Mouse (Mus musculus) stomach, embryonic 14.5 days (tissue): ENCODE results near the gene Kazald1. TPM values are rescaled to one million over a fixed set of nuclear protein-coding genes. Genes with fewer than 3 reads are reported as not detected.

Experiments
- ATAC-seq: fragments of 200-750 bp; cut with Nextera tagmentation; 2 replicates; pipeline ENCODE4 v1.8.0; 2017; ENCODE audit warnings: low read depth, moderate TSS enrichment; ENCODE audit not compliant: insufficient number of reproducible peaks, insufficient read depth, low FRiP score
- H3K27ac ChIP-seq: fragments of 300-500 bp; sonication (generic); 2 replicates; pipeline ENCODE4 v1.5.1; 2014; ENCODE audit warnings: mild to moderate bottlenecking, low read length, moderate library complexity, mixed read lengths
- H3K27me3 ChIP-seq: fragments of 300-500 bp; sonication (generic); 2 replicates; pipeline ENCODE4 v1.6.1; 2014; ENCODE audit warnings: low read length, control low read depth, mixed read lengths; ENCODE audit not compliant: control insufficient read depth, insufficient read depth
- H3K36me3 ChIP-seq: fragments of 300-500 bp; sonication (generic); 2 replicates; pipeline ENCODE4 v1.6.1; 2014; ENCODE audit warnings: mild to moderate bottlenecking, control low read depth, low read length, moderate library complexity, mixed read lengths; ENCODE audit not compliant: control insufficient read depth, insufficient read depth
- H3K4me1 ChIP-seq: fragments of 300-500 bp; sonication (generic); 2 replicates; pipeline ENCODE4 v1.6.1; 2014; ENCODE audit warnings: low read length, control low read depth, mixed read lengths; ENCODE audit not compliant: control insufficient read depth, insufficient read depth
- H3K4me2 ChIP-seq: fragments of 300-500 bp; sonication (generic); replicated peaks from 2 replicates; pipeline ENCODE4 v1.6.1; 2014; ENCODE audit warnings: low read depth, low read length, control low read depth
- H3K4me3 ChIP-seq: fragments of 300-500 bp; sonication (generic); 2 replicates; pipeline ENCODE4 v1.5.1; 2014; ENCODE audit warnings: low read depth, low read length, control low read depth
- H3K9ac ChIP-seq: fragments of 300-500 bp; sonication (generic); replicated peaks from 2 replicates; pipeline ENCODE4 v1.6.1; 2014; ENCODE audit warnings: low read depth, mild to moderate bottlenecking, control low read depth, low read length, moderate library complexity, mixed read lengths
- H3K9me3 ChIP-seq: fragments of 300-500 bp; sonication (generic); 2 replicates; pipeline ENCODE4 v1.6.1; 2016; ENCODE audit warnings: low read depth, low read length, control low read depth; ENCODE audit not compliant: control insufficient read depth
- WGBS: fragments of 180-500 bp; shearing (Covaris S2); extraction: QIAGEN DNeasy Blood & Tissue Kit; methylation state at CpG from one replicate; pipeline ENCODE4 v1.1.7; 2014; 5-methylcytosine and 5-hydroxymethylcytosine counted together
- polyA plus RNA-seq: library from polyadenylated mRNA; unstranded; fragments of >200 nt; fragmentation: Nextera tagmentation; extraction: Ambion mirVana; gene quantifications from 2 replicates; pipeline ENCODE4 v1.2.1, GENCODE M21; 2014

The Kazald1 gene
- polyA plus RNA-seq, 1 experiment from 2014 or later = 1.3 TPM

DNA sequence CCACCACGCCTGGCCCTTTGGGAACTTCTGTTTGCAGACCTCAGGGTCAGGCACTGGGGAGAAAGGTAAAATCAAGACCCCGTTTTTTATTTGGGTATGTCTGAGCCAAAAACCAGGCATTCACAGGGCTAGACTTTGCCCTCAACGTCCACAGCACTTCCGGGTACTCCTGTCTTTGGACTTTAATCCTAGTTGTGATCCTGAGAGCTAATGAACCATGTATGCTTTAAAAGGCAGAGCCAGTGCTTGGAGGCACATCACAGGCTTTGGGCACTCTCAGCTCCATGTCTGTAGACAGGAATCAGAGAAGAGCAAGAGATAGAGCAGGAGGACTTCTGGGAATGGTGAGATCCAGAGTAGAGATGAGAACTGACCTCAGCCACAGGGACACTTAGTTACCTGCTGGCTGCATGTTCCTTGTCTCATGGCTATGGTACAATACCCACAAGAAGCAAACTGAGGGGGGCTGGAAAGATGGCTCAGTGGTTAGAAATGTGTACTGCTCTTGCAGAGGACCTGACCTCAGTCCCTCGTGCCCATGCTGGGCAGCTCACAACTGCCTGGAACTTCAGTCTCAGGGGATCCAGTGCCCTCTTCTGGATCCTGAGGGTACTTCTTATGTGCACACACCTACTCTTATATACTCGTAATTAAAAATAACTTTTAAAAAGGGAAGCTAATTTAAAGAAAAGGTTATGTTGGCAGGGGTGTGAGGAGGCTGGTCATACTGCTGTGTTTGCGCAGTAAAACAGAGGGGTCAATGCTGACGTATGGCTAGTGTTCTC, 25.6 kb downstream of the Kazald1 start:
- Histone ChIP-seq H3K27ac (no peak overlapping the region), H3K27me3 (peaks cover 11% of the 10 kb centered on the region; the same call in 1 of the 2 replicates), H3K36me3 (no peaks in the 10 kb centered on the region), H3K4me2 (no peak overlapping the region), H3K9ac (no peak overlapping the region), H3K4me3 (no peak overlapping the region), H3K9me3 (no peaks in the 10 kb centered on the region), H3K4me1 (no peaks in the 10 kb centered on the region)
- 69% methylated on average over 8 of the region's 8 CpGs for WGBS
- ATAC-seq = no peak

DNA sequence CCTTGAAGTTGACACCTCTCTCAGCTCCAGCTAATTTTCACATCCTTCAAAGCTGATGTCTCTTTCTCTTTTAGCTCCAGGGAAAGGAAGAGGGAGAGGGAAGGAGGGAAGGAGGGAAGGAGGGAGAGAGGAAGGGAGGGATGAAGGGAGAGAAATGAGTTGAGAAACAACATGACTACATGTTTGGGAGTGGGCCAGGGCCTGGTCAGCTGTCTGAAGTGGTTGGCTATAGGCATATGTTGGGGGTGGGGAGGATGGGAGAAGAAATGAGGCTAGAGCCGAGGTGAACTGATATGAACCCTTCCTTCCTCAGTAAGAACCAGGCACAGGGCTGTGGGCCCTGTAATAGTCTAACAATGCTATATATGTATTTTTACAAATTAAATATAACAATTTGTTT, 30.6 kb downstream of the Kazald1 start:
- 29% methylated on average over 1 of the region's 1 CpGs for WGBS
- no peak overlapping the region for H3K27ac ChIP-seq
- H3K27me3 ChIP-seq = peaks cover 11% of the 10 kb centered on the region; the same call in 1 of the 2 replicates
- H3K9me3 ChIP-seq = no peaks in the 10 kb centered on the region
- H3K9ac ChIP-seq = no peak overlapping the region
- H3K4me1 ChIP-seq = no peaks in the 10 kb centered on the region
- no peak for ATAC-seq
- no peak overlapping the region for H3K4me3 ChIP-seq
- H3K4me2 ChIP-seq = no peak overlapping the region
- no peaks in the 10 kb centered on the region for H3K36me3 ChIP-seq

DNA sequence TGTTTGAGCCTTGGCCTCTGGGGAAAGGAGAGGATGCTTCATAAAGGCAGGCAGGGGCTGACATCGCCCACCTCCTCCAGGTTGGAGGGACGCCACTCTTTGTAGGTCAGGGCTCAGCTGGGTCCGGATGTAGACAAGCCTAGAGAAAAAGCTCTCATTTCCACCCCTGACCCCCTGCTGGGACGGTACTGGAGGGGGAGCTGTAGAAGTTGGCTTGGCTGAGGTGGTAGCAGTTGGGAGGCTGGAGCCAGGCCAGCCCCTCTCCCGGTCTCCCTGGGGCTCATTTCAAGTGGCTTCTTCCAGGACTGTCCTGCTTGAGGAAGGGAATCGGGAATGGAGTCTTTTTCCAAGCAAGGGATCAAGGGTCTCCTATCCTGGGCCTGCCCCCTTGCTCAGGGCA, 31.6 kb downstream of the Kazald1 start:
- H3K4me1 ChIP-seq = no peaks in the 10 kb centered on the region
- 0 out of 2 replicates have a peak, but pooled peaks cover 11% of the 10 kb centered on the region for H3K27me3 ChIP-seq
- H3K9me3 ChIP-seq = no peaks in the 10 kb centered on the region
- H3K4me3 ChIP-seq = no peak overlapping the region
- ATAC-seq = peak; percentile 2; the same call in 1 of the 2 replicates
- no peak overlapping the region for H3K27ac ChIP-seq
- WGBS = 35% methylated on average over 6 of the region's 6 CpGs
- H3K4me2 ChIP-seq = no peak overlapping the region
- no peaks in the 10 kb centered on the region for H3K36me3 ChIP-seq
- H3K9ac ChIP-seq = no peak overlapping the region

DNA sequence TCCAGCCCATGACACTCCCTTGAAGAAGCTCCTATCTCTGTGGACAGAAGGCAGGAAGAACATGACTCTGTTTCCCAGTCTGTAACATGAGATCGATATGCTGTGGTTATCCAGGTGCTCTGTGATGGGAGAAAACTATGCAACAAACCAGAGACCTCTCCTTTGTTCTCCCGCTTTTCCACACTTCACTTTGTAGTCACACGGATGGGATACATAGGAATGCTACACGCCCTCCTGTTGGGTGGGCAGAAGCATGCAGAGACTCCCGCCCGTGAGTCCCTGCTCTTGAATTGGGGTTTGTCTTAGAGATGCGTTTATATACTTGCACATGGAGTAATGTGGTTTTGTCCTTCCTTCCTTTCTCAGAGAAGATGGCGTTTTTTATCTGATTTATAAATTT, 35.6 kb downstream of the Kazald1 start:
- no peak overlapping the region for H3K9ac ChIP-seq
- ATAC-seq = no peak
- 65% methylated on average over 8 of the region's 8 CpGs for WGBS

DNA sequence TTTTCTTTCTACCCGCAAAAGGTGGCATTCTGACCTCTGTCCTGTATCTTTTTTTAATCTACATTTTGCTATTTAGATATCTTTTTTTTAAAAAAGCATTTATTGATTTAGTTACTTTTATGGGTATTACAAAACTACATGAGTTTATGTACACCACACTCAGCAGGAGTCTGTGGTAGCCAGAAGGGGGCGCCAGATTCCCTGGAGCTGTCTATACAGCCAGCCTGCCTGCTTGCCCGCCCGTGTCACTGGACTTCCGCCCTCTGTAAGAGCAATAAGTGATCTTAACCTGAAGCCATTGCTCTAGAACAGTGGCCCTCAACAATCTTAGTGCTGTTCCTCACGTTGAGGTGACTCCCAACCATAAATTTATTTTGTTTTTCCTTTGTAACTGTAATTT, 37.4 kb downstream of the Kazald1 start:
- H3K9me3 ChIP-seq = no peaks in the 10 kb centered on the region
- ATAC-seq = no peak
- WGBS = 84% methylated on average over 6 of the region's 6 CpGs

More for the DNA sequence above, 35.6 kb downstream of the Kazald1 start:
- H3K36me3 ChIP-seq = no peaks in the 10 kb centered on the region
- no peak overlapping the region for H3K27ac ChIP-seq
- no peak overlapping the region for H3K4me3 ChIP-seq
- H3K4me2 ChIP-seq = no peak overlapping the region
- H3K27me3 ChIP-seq = no peaks in the 10 kb centered on the region
- peaks cover 5% of the 10 kb centered on the region; the same call in 1 of the 2 replicates for H3K4me1 ChIP-seq
- no peaks in the 10 kb centered on the region for H3K9me3 ChIP-seq

DNA sequence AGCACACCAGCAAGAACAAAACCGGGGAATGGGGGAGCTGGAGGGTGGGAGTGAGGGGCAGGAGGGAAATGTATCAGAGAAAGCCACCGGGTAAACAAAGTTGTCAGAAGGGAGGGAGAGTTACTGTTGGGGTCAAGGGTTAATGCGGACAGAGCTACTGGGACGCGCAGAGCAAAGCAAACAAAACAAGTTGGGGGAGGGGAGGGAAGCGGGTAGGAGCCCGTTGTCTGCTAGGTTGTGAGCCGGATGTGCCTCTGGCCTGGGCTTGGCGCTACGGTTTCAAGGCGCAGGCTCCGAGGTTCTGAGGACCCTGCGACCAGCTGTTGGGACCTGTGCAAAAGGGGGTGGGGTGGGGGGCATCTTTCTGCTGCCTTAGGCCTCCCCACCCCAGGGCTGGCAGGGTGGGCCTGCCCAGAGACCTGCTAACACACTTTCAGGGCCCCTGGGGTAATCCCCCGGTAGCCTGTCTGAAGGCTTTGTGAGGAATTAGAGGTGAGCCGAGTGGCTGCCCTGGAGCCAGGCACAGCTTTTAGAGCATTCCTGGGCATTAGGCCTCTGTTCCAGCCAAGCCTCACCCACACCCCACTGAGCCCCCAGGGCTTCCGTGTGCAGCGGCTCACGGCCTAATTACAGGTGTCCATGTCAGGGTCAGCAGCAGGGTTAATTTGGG, 38.9 kb downstream of the Kazald1 start:
- WGBS = 5% methylated on average over 18 of the region's 18 CpGs
- Histone ChIP-seq H3K27ac (no peak overlapping the region), H3K9me3 (no peaks in the 10 kb centered on the region), H3K27me3 (no peaks in the 10 kb centered on the region), H3K4me1 (peaks cover 5% of the 10 kb centered on the region; the same call in 1 of the 2 replicates), H3K4me2 (no peak overlapping the region), H3K4me3 (no peak overlapping the region), H3K9ac (no peak overlapping the region), H3K36me3 (no peaks in the 10 kb centered on the region)
- ATAC-seq = peak; percentile 51; the same call in 1 of the 2 replicates

More for the DNA sequence above, 37.4 kb downstream of the Kazald1 start:
- no peaks in the 10 kb centered on the region for H3K36me3 ChIP-seq
- no peaks in the 10 kb centered on the region for H3K27me3 ChIP-seq
- H3K27ac ChIP-seq = no peak overlapping the region
- H3K9ac ChIP-seq = no peak overlapping the region
- no peak overlapping the region for H3K4me2 ChIP-seq
- H3K4me1 ChIP-seq = peaks cover 5% of the 10 kb centered on the region; the same call in 1 of the 2 replicates
- no peak overlapping the region for H3K4me3 ChIP-seq

DNA sequence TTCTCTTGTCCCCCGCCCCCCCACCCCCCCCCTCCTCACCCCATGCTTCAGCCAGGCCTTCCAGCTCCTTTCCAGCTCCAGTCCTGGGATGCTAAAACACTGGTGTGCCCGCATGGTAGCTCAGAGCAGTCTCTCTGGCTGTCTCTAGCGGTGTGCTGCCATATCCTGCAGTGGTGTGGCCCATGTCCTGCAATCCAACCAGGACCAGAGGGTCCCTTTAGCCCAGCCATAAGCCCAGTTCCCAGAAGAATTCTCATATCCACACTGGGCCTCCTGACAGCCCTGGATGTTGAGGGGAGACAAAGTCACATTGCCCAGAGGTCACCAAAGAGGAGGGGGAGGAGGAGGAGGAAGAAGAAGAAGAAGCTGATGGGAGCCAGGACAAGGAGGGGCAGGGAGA, 39.7 kb downstream of the Kazald1 start:
- H3K36me3 ChIP-seq = no peaks in the 10 kb centered on the region
- no peak overlapping the region for H3K27ac ChIP-seq
- peaks cover 5% of the 10 kb centered on the region; the same call in 1 of the 2 replicates for H3K4me1 ChIP-seq
- no peak overlapping the region for H3K4me3 ChIP-seq
- peak; percentile 55; the same call in 1 of the 2 replicates for ATAC-seq
- 34% methylated on average over 3 of the region's 3 CpGs for WGBS
- H3K27me3 ChIP-seq = no peaks in the 10 kb centered on the region
- no peak overlapping the region for H3K9ac ChIP-seq
- H3K9me3 ChIP-seq = no peaks in the 10 kb centered on the region
- no peak overlapping the region for H3K4me2 ChIP-seq

DNA sequence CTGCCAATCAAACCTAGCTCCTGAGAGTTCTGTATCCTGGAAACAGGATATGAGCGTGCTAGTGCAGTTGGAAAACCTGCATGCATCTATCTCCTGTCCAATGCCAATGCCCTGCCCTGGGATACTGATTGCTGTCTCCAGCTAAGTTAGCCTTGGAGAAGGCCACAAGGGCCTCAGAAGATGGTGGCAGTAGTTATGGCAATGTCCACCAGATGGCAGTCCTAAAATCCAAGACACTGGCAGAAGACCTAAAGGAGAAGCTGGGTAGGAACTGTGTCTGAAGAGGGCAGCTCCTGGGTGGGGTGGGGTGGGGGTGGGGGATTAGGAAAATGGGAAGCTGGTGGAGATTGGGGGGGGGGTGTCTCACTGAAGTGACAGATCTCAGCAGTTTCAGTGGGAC, 41.8 kb downstream of the Kazald1 start:
- Histone ChIP-seq H3K4me2 (no peak overlapping the region), H3K9ac (no peak overlapping the region), H3K9me3 (no peaks in the 10 kb centered on the region), H3K4me1 (peaks cover 5% of the 10 kb centered on the region; the same call in 1 of the 2 replicates), H3K36me3 (no peaks in the 10 kb centered on the region), H3K27me3 (no peaks in the 10 kb centered on the region), H3K4me3 (no peak overlapping the region), H3K27ac (no peak overlapping the region)
- WGBS = 53% methylated on average over 1 of the region's 1 CpGs
- no peak for ATAC-seq
